Mouse (Mus musculus): ENCODE measurements around the gene Trappc2l.
A peak's percentile ranks its signal among the peaks of the same experiment; 100 is the strongest.
"Not testable (repeated sequence)": the region's sequence is repeated elsewhere in the genome, so short reads cannot be mapped to it uniquely, and the experiment has no call there.

The Trappc2l gene

GRCm38 (mm10) chr8:122611295-122612133 lies at the start of gene Trappc2l, which contains the start of gene Galns:
Gene Trappc2l (plus strand): TSS chr8:122611640.
Gene Galns (minus strand): TSS chr8:122611463.
- DNase-seq (ENCODE audit: low read depth, low spot score), result peak; percentile 97

DNA sequence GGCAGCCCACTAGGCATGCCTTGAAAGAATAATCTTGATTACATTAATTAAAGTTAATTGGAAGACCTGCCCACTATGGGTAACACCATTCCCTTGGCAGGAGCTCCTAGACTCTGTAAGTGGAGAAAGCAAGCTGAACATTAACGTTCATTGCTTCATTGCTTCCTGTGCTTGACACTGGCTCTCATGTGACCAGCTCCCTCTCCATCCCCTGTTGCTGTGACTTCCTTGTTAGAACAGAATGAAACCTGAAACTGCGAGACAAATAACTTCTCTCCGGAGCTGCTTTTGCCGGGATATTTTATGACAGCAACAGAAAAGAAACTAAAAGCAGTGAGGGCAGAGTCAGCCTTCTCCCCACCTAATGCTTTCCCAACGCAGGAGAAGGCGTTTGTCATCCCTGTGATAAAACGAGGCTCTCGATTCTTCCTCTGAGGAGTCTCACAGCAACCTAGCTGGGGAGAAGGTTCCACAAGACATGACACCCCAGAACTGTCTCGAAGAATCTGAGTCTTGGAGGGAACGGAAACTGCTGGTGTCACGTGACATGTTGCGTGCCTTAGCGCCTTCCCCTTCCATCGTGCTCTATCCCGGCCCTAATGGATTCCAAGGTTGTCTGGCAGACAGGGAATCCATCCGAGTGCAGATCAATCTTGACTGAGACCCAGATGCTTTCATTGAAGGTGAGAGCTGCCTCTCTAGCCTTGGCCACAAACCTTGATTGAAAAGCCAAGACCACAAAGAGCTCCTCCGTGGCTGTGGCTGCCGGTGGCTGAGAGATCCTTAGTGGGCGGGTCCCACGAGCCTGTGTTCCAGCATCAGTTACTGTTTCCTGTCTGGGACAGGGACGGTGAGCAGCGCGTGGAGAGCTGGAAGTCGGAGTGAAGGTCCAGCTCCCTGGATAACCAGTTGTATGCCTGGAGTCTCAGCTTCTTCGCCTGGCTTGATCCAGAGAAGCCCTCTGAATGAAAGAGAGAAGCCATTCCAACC lies 46.8 kb upstream of the Trappc2l start:
- no peak for DNase-seq (ENCODE audit: low read depth, low spot score)

- DNase-seq (ENCODE audit: low read depth, low spot score), result no peak
Observed at GRCm38 (mm10) chr8:122566766-122567165, 44.7 kb upstream of the Trappc2l start.

DNA sequence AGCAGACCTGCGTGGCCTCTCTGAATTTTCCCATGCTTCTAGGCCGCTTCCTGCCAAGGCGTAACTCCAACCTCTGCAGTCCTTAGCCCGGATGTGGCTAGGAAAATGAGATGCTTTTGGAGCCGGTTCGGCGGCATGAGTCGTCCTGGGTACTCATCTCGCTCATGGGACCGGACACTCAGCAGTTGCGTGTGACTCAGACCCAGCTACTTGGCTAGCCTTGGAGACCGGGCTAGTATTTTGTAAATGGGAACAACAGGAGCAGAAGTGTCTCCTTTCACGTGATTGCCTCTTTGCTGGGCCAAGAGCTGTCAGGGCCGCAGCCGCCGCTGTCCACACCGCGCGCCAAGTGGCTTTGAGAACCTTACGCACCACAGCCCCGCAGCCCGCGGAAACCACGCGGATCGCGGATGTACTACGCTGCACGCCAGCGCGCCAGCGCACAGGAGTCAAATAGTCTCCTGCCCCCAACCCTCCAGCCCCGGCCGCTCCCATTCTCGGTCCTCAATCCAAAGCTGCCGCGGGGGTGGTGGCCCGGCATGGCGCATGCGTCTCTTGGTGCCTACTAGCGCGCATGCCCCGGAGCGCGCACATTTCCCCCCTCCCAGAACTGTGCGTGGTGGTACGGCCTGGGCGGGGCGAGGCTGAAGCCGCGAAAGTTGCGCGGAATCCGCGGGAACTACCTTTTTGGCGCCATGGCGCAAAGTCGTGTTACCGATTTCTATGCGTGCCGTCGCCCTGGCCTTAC lies 43.9 kb upstream of the Trappc2l start, which contains the start of gene Cdt1:
Gene Cdt1, plus strand, starts transcription at position 655 of the 748 bp plus-strand sequence.
- peak; percentile 97 for DNase-seq (ENCODE audit: low read depth, low spot score)

DNA sequence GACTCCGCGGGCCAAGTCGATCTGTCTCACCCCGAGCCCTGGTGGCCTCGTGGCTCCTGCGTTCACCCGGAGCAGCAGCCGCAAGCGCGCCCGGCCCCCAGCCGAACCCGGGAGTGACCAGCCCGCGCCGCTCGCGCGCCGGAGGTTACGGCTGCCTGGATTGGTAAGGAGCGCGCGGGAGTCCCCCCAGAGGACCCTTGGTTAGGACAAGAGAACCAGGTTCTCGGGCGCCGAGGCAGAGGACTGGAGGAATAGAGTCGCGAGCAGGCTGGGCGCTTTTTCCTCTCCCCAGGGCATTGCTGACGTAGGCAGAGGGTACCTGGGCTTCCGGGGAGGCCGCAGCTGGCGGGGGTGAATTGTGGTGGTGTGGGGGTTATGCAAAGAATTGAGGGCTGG lies 43.3 kb upstream of the Trappc2l start:
- DNase-seq (ENCODE audit: low read depth, low spot score), result no peak

- DNase-seq (ENCODE audit: low read depth, low spot score), result no peak
Observed at GRCm38 (mm10) chr8:122568881-122569309, 42.5 kb upstream of the Trappc2l start.

- no peak for DNase-seq (ENCODE audit: low read depth, low spot score)
Observed at GRCm38 (mm10) chr8:122569329-122569728, 42.1 kb upstream of the Trappc2l start.

- DNase-seq (ENCODE audit: low read depth, low spot score), result no peak
Observed at GRCm38 (mm10) chr8:122569996-122570395, 41.4 kb upstream of the Trappc2l start.

DNA sequence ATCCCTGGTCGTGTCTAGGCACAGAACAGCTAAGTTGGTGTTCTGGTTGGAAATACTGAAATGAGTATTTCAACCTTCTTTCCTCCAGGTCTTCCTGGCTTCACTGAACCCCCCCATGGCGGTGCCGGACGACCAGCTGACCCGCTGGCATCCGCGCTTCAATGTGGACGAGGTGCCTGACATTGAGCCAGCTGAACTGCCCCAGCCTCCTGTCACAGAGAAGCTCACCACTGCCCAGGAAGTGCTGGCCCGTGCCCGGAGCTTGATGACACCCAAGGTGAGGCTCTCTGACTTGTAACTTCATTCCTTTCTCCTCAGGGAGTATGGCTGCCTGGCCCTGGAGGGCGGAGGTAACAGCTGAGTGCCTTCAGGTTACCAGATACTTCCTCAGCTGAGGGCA lies 40.3 kb upstream of the Trappc2l start:
- DNase-seq (ENCODE audit: low read depth, low spot score), result no peak

GRCm38 (mm10) chr8:122571750-122572267 lies 39.6 kb upstream of the Trappc2l start:
- no peak for DNase-seq (ENCODE audit: low read depth, low spot score)

GRCm38 (mm10) chr8:122572751-122573150 lies 38.7 kb upstream of the Trappc2l start:
- no peak for DNase-seq (ENCODE audit: low read depth, low spot score)

DNA sequence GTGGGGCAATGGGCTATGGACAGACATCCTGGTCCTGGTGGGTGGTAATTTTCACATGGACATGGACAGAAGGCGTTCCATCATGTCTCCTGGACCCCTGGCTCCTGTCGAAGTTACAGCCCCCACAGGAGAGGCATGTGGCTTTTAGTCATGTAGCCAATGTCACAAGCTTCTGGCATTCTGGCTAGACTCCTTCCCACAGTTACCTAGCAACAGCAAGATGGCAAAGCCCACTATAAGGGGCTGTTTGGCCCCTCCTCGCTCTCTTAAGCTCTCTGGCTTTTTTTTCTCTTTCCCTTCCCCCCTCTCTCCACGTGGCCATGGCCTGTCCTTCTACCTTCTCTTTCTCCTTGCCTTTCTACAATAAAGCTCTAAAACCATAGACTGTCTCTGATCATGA lies 38.3 kb upstream of the Trappc2l start:
- DNase-seq (ENCODE audit: low read depth, low spot score), result not testable (repeated sequence)

DNA sequence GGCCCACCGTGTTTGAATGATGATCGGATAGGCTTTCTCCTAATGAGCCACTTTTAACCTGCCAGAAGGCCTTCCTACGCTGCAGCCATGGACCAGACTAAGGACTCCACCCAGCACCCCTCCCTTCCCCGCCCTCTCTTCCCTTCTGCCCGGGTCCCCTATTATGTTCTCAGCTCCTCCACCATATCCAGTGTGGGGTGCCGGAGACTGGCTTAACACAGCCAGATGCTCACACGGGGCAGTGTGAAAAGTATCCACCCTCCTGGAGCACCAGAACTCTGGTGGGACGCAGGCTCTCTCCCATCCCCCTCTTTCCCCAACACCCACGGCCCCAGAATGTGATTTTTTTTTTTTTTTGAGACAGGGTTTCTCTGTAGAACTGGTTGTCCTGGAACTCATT lies 37.9 kb upstream of the Trappc2l start:
- DNase-seq (ENCODE audit: low read depth, low spot score), result no peak

- no peak for DNase-seq (ENCODE audit: low read depth, low spot score)
Observed at GRCm38 (mm10) chr8:122574264-122574663, 37.2 kb upstream of the Trappc2l start.

GRCm38 (mm10) chr8:122574667-122575251 lies 36.7 kb upstream of the Trappc2l start:
- no peak for DNase-seq (ENCODE audit: low read depth, low spot score)

DNA sequence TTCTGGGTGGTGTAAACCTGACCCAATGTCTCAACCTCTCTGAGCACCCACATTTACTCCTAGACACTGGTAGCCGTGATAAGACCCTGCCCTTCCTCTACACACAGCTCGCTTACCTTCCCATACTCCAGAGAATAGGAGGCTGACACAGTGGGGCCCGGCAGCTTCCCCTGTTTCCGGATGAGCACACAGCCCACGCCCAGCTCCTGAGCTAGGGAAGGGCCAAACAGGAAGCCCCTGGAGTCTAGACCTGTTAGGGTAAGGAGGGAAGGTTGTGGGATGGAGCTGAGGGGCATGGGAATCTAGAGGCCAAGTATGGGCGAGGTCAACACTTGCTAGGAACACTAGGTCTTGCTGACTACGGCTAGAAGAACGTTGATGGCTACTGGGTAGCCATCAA lies 36.2 kb upstream of the Trappc2l start:
- DNase-seq (ENCODE audit: low read depth, low spot score), result no peak

DNA sequence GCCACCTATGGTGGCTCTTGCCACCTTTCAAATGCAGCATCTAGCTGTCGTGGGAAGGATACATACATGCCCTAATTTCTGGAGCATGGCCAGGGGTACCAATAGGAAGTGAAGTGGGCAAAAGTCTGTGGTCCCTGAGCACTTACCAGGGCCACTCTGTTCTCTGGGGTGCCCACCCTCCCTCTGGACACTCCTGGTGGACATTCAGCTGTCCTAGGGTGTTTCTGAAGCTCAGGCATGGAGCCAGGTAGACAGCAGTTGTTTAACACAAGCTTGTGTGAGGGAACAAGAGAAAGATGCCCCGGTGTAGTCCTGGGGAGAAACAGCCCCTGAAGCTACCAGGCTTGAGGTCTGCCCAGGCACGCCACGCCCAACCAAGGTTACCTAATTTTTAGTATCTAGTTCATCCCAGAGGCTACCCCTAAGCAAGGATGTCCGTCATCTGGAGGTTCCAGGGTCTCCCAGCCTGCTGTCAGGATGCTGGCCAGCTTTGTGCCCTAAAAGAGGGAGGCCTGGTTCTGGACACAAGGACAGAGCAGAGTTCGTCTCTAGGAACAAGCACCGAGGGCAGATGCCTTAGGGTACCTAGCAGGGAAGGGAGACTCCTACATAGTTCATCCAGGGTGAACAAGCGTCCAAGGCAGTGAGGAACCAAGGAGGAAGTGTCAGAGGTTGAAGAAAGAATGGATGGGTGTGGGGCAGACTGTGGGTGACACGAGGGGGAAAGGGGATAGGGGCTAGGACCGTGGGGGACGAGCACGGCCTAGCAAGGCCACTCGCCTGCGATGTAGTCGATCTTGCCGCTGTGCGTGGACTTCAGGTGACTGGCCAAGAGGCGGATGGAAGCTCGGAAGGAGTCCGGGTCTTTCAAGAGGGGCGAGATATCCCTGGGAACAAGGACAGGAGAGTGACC lies 35.4 kb upstream of the Trappc2l start:
- no peak for DNase-seq (ENCODE audit: low read depth, low spot score)

GRCm38 (mm10) chr8:122576648-122577022 lies 34.8 kb upstream of the Trappc2l start, which contains the start of gene Aprt:
Gene Aprt (minus strand): TSS chr8:122576909.
- peak; percentile 93 for DNase-seq (ENCODE audit: low read depth, low spot score)

GRCm38 (mm10) chr8:122577116-122577515 lies 34.3 kb upstream of the Trappc2l start:
- DNase-seq (ENCODE audit: low read depth, low spot score), result no peak

GRCm38 (mm10) chr8:122579196-122579595 lies 32.2 kb upstream of the Trappc2l start:
- no peak for DNase-seq (ENCODE audit: low read depth, low spot score)
